Mouse (Mus musculus) lung, adult 2 months (tissue): ENCODE data around the gene Wdr1.

ENCODE experiments used
- CTCF ChIP-seq: fragments of 200-500 bp; IDR thresholded peaks from 2 replicates; pipeline ENCODE4 v1.5.1; 2011; ENCODE audit warnings: mild to moderate bottlenecking, low read length, control low read depth; ENCODE audit not compliant: insufficient read depth
- POLR2A ChIP-seq: fragments of 200-500 bp; IDR thresholded peaks from 2 replicates; pipeline ENCODE4 v1.6.1; 2011; ENCODE audit warnings: low read depth, mild to moderate bottlenecking, control low read depth, low read length, borderline replicate concordance; ENCODE audit errors: extremely low read depth

DNA sequence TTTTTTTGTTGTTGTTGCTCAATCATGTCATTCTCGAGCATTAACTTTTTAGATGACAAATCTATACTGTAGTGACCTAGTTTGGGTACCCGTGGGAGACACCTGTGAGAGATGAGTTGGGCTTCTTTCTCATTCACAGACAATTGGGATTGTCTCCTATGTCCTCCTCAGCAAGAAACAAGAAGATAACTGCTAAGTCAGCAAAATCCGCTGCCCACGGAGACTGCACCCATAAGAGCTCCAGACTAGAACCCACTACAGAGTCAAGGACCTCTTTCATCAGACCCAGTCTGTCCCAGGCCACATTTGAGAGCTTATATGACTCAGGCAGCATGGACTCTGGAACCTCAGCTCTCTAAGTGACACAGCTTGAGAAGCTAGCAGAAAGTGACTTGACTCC, 73.3 kb downstream of the Wdr1 start:
- no peak for TF ChIP-seq CTCF
- TF ChIP-seq POLR2A = no peak
